17 mouse cellular contexts compared by ENCODE assay signal in the genomic region with DNA sequence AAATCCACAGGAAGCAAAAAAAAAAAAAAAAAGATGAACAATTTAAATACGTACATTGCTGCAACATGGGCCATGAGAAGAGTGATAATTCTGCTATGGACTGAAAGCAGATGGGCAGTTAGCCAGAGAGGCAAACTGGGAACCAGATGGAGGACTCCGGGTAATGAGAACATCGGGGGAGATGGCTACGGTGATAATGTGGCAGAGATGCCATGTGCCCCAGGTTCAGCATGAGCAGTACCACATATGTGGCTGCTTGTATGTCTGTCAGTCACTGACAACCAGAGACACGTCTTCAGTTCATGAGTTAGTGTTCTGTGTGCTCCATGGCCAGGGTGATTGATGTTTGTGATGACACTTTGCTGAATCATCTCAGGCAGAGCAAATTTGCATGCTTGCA.
DNase-seq lines count a peak whose midpoint lies in the region; ATAC-seq and TF ChIP-seq lines count a peak whose summit lies in the region.
"Had no signal": no experiment of that assay in that cellular context is flagged by ENCODE, and none has a peak within 500 bp of the region (broad histone marks: within the 10 kb centered on the region; RNA-seq: fewer than 3 reads in every experiment).

No protein-coding gene starts in this region.

- H3K4me1 ChIP-seq in hindbrain, postnatal 0 days (ENCODE audit: insufficient read depth, low read length): no peaks in the 10 kb centered on the region
- H3K4me1 ChIP-seq in hindbrain, embryonic 16.5 days (ENCODE audit: control insufficient read depth, insufficient read depth, low read depth, low read length): no peaks in the 10 kb centered on the region
- H3K4me1 ChIP-seq: hindbrain, embryonic 15.5 days; limb, embryonic 15.5 days had no signal

- no peak for TF ChIP-seq CTCF in hindbrain, postnatal 0 days (IDR thresholded peaks at IDR 0.05; ENCODE audit: low read depth)

- no peak overlapping the region for H3K9ac ChIP-seq in hindbrain, postnatal 0 days (replicated peaks; ENCODE audit: low read length)
- no peak overlapping the region for H3K9ac ChIP-seq in hindbrain, embryonic 16.5 days (ENCODE audit: low read depth, low read length)
- H3K9ac ChIP-seq: hindbrain, embryonic 15.5 days; limb, embryonic 15.5 days had no signal

- H3K9me3 ChIP-seq in hindbrain, postnatal 0 days (ENCODE audit: low read length): no peaks in the 10 kb centered on the region
- no peaks in the 10 kb centered on the region for H3K9me3 ChIP-seq in hindbrain, embryonic 16.5 days (ENCODE audit: control insufficient read depth, low read length)
- H3K9me3 ChIP-seq: hindbrain, embryonic 15.5 days; limb, embryonic 15.5 days had no signal

- no peaks in the 10 kb centered on the region for H3K36me3 ChIP-seq in hindbrain, postnatal 0 days (ENCODE audit: insufficient read depth, low read length)
- no peaks in the 10 kb centered on the region for H3K36me3 ChIP-seq in hindbrain, embryonic 16.5 days (ENCODE audit: control insufficient read depth, insufficient read depth, low read length)
- H3K36me3 ChIP-seq: hindbrain, embryonic 15.5 days; limb, embryonic 15.5 days had no signal

- no peak for DNase-seq in cerebellum, adult 9-11 months
- DNase-seq in hindbrain, postnatal 0 days (ENCODE audit: low spot score): peak; percentile 27
- peak; percentile 2 for DNase-seq in 3T3-L1 (ENCODE audit: low read depth, low spot score)
- DNase-seq in layer of hippocampus, adult 8-10 months (ENCODE audit: low spot score in 2 of 2): peak; percentile 12 to 43
- DNase-seq: B cell, adult 2 months; gastrocnemius, postnatal 10 days; heart, adult 18-20 months; heart, postnatal 4 days; kidney, adult 11 months; lung, postnatal 10 days; right cerebral cortex, postnatal 25 days; thymus, adult 2 months had no signal

- no peak overlapping the region for H3K27ac ChIP-seq in hindbrain, postnatal 0 days
- no peak overlapping the region for H3K27ac ChIP-seq in hindbrain, embryonic 16.5 days (ENCODE audit: low read depth, low read length)
- H3K27ac ChIP-seq: hindbrain, embryonic 15.5 days; limb, embryonic 15.5 days had no signal

- no peak overlapping the region for H3K4me3 ChIP-seq in hindbrain, postnatal 0 days (ENCODE audit: low read length)
- no peak overlapping the region for H3K4me3 ChIP-seq in hindbrain, embryonic 16.5 days (ENCODE audit: low read length)
- H3K4me3 ChIP-seq: hindbrain, embryonic 15.5 days; limb, embryonic 15.5 days had no signal

- H3K4me2 ChIP-seq in hindbrain, postnatal 0 days (ENCODE audit: low read depth, low read length): no peak overlapping the region
- no peak overlapping the region for H3K4me2 ChIP-seq in hindbrain, embryonic 16.5 days (ENCODE audit: low read length)
- H3K4me2 ChIP-seq: hindbrain, embryonic 15.5 days; limb, embryonic 15.5 days had no signal

- ATAC-seq in cerebellum, adult (ENCODE audit: insufficient number of reproducible peaks, low FRiP score, low TSS enrichment): peak; percentile 49; the same call in 1 of the 2 replicates
- no peak for ATAC-seq in hindbrain, postnatal 0 days
- ATAC-seq in hindbrain, embryonic 16.5 days: no peak
- ATAC-seq in inflammation-experienced regulatory T-cells, adult 6 months: no peak

- H3K27me3 ChIP-seq in hindbrain, postnatal 0 days (ENCODE audit: insufficient read depth, low read length): no peaks in the 10 kb centered on the region
- no peaks in the 10 kb centered on the region for H3K27me3 ChIP-seq in hindbrain, embryonic 16.5 days (replicated peaks; ENCODE audit: control insufficient read depth, insufficient read depth, low read length)
- H3K27me3 ChIP-seq: hindbrain, embryonic 15.5 days; limb, embryonic 15.5 days had no signal

- 58% methylated on average over 5 of the region's 5 CpGs for WGBS in hindbrain, postnatal 0 days
- 52% methylated on average over 5 of the region's 5 CpGs for WGBS in hindbrain, embryonic 16.5 days
